Mouse (Mus musculus) heart, embryonic 16.5 days (tissue): ENCODE measurements around the gene Slc35c2. TPM values are rescaled to one million over a fixed set of nuclear protein-coding genes. Genes with fewer than 3 reads are reported as not detected.

Experiments
- ATAC-seq: fragments of 200-750 bp; cut with Nextera tagmentation; replicated peaks from 2 replicates; pipeline ENCODE4 v1.8.0; 2017; ENCODE audit warnings: moderate number of reproducible peaks; ENCODE audit not compliant: insufficient read depth, low FRiP score; ENCODE audit errors: extremely low read depth
- H3K27ac ChIP-seq: fragments of 300-500 bp; sonication (generic); 2 replicates; pipeline ENCODE4 v1.5.1; 2014; ENCODE audit warnings: mild to moderate bottlenecking, low read length, control low read depth, moderate library complexity
- H3K27me3 ChIP-seq: fragments of 300-500 bp; sonication (generic); 2 replicates; pipeline ENCODE4 v1.6.1; 2014; ENCODE audit warnings: low read length, mixed read lengths; ENCODE audit not compliant: control insufficient read depth, insufficient read depth
- H3K36me3 ChIP-seq: fragments of 300-500 bp; sonication (generic); 2 replicates; pipeline ENCODE4 v1.6.1; 2014; ENCODE audit not compliant: control insufficient read depth, insufficient read depth
- H3K4me1 ChIP-seq: fragments of 300-500 bp; sonication (generic); 2 replicates; pipeline ENCODE4 v1.6.1; 2014; ENCODE audit warnings: low read length, mixed read lengths; ENCODE audit not compliant: control insufficient read depth, insufficient read depth
- H3K4me2 ChIP-seq: fragments of 300-500 bp; sonication (generic); 2 replicates; pipeline ENCODE4 v1.6.1; 2014; ENCODE audit warnings: low read depth, mild to moderate bottlenecking, control low read depth, low read length
- H3K4me3 ChIP-seq: fragments of 300-500 bp; sonication (generic); 2 replicates; pipeline ENCODE4 v1.5.1; 2014; ENCODE audit warnings: mild to moderate bottlenecking, control low read depth, low read length
- H3K9ac ChIP-seq: fragments of 300-500 bp; sonication (generic); 2 replicates; pipeline ENCODE4 v1.6.1; 2014; ENCODE audit warnings: low read length, control low read depth
- H3K9me3 ChIP-seq: fragments of 300-500 bp; sonication (generic); replicated peaks from 2 replicates; pipeline ENCODE4 v1.6.1; 2016; ENCODE audit warnings: low read length; ENCODE audit not compliant: control insufficient read depth
- WGBS: fragments of 180-500 bp; shearing (Covaris S2); extraction: QIAGEN DNeasy Blood & Tissue Kit; methylation state at CpG from one replicate; pipeline ENCODE4 v1.1.7; 2014; 5-methylcytosine and 5-hydroxymethylcytosine counted together
- polyA plus RNA-seq: library from polyadenylated mRNA; unstranded; fragments of >200 nt; fragmentation: Nextera tagmentation; extraction: Ambion mirVana; gene quantifications from 2 replicates; pipeline ENCODE4 v1.2.1, GENCODE M21; 2015

The Slc35c2 gene
- polyA plus RNA-seq, 1 experiment from 2014 or later, result 40.4 TPM

DNA sequence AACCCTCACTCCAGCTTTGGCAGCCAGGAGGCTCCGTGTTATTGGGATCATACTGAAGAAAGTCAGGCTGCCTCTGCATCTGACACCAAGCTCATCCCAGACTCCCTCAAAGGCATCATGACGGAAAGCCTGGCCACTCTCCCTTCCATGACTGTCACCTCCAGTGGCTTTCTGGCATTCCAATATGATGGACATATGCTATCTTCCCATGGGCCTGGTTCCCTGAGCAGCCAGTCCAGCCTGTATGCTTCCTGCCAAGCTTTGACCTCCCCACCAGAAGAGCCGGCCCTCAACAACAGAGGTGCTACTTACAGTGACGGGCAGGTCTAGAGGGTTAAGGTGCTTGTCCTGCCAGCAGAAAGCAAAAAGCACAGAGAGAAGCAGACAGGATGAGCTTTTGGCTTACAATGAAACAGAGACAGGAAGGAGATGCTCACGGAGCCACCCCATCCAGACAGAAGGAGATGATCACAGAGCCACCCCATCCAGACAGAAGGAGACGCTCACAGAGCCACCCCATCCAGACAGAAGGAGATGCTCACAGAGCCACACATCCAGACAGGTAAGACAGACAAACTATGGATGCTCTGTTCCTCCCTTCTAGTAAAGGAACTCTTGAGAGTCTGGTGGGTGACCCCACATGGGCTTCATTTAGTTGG is 15.8 kb upstream of the Slc35c2 start:
- no peak overlapping the region for H3K4me3 ChIP-seq
- H3K9me3 ChIP-seq, result peaks cover 4% of the 10 kb centered on the region; the same call in 1 of the 2 replicates
- no peaks in the 10 kb centered on the region for H3K4me1 ChIP-seq
- no peak overlapping the region for H3K4me2 ChIP-seq
- 96% methylated on average over 6 of the region's 6 CpGs for WGBS
- no peak for ATAC-seq
- H3K9ac ChIP-seq, result no peak overlapping the region
- no peaks in the 10 kb centered on the region for H3K27me3 ChIP-seq
- H3K27ac ChIP-seq, result no peak overlapping the region
- H3K36me3 ChIP-seq, result peaks cover 30% of the 10 kb centered on the region

DNA sequence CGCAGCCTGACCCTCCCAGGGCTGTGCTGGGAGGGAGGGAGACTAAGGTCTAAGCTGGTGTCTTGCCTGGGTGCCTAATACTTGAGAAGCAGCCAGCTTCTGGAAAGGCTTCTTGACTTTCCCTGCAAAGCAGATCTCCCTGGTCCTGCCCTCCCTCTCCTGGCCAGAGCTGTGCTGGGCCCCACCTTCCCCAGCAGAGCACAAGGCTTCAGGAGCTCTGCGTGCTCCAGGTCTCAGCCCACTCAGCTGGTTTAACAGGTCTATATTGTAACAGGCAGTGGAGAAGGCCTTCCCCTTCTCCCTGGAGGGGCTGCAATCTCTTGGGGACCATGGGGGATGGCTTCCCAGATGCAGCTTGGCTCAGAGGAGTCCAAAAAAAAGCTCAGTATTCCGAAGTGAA is 13.7 kb upstream of the Slc35c2 start:
- Histone ChIP-seq H3K9ac (no peak overlapping the region), H3K4me1 (no peaks in the 10 kb centered on the region), H3K9me3 (peaks cover 4% of the 10 kb centered on the region; the same call in 1 of the 2 replicates), H3K36me3 (peaks cover 45% of the 10 kb centered on the region), H3K27ac (no peak overlapping the region), H3K27me3 (no peaks in the 10 kb centered on the region), H3K4me3 (no peak overlapping the region), H3K4me2 (no peak overlapping the region)
- WGBS, result 64% methylated on average over 3 of the region's 3 CpGs
- no peak for ATAC-seq

DNA sequence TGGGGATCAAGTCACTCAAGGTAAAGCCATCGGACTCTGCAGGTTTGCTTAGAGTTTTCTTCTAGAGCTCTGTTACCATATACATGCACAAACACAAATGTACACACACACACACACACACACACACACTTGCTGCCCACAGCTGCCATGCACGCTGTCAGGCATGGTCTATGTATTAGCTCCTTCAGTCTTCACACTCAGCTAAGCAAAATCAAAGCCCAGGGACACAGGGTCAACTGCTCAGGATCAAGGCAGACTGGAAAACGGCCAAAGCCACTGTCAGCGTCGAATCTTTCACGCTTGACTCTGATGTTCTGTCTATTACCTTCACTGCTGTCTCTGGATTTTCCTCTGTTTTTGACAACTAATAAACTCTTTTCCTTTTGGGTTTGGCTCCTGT is 13.2 kb upstream of the Slc35c2 start:
- Histone ChIP-seq H3K36me3 (peaks cover 48% of the 10 kb centered on the region), H3K4me2 (no peak overlapping the region)
- 79% methylated on average over 6 of the region's 6 CpGs for WGBS

DNA sequence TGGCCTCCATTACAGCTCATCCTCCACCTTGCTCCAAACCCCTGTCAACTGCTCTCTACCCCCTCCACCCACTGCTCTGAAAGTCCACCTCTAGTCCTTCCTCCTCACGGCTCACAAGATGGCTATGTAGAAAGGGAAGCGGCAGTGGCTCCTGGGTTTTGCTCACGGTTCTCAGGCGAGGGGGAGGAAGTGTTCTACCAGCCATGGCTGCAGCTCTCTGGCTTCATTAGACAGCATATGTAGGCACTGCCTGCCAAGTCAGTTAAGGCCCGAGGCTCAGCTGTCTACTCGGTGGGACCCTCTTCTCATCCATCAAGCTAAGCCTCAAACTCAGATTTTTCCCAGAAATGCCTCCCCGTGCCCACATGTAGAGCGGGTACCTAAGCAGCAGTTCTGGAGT is 12.8 kb upstream of the Slc35c2 start:
- H3K36me3 ChIP-seq, result peaks cover 48% of the 10 kb centered on the region
- H3K4me3 ChIP-seq, result no peak overlapping the region
- H3K27ac ChIP-seq, result no peak overlapping the region
- no peaks in the 10 kb centered on the region for H3K4me1 ChIP-seq
- no peak overlapping the region for H3K9ac ChIP-seq
- H3K27me3 ChIP-seq, result no peaks in the 10 kb centered on the region
- no peak overlapping the region for H3K4me2 ChIP-seq
- WGBS, result 78% methylated on average over 8 of the region's 8 CpGs
- no peak for ATAC-seq
- H3K9me3 ChIP-seq, result peaks cover 4% of the 10 kb centered on the region; the same call in 1 of the 2 replicates

More for the DNA sequence above, 13.2 kb upstream of the Slc35c2 start:
- peaks cover 4% of the 10 kb centered on the region; the same call in 1 of the 2 replicates for H3K9me3 ChIP-seq
- H3K27ac ChIP-seq, result no peak overlapping the region
- H3K4me3 ChIP-seq, result no peak overlapping the region
- H3K4me1 ChIP-seq, result no peaks in the 10 kb centered on the region
- no peak for ATAC-seq
- no peak overlapping the region for H3K9ac ChIP-seq
- no peaks in the 10 kb centered on the region for H3K27me3 ChIP-seq

DNA sequence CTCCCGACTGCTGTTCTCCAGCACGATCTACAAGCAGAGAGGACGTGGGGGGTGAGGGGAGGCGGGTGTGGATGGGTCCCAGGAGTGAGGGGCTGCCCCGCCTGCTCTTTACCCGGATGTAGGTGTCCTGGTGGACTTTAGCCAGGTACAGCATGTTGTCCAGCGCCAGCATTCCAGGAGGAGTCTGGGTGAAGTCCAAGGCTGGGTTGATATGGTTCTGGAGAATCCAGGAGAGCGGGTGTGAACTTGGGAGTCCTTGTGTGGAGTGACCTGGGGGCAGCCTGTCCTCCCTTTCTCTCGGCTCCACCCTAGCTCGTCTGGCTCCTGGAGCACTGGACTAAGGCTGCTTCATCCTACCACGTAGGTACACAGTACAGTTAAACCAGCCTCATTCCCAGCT is 9.8 kb upstream of the Slc35c2 start:
- 94% methylated on average over 11 of the region's 11 CpGs for WGBS
- H3K9ac ChIP-seq, result no peak overlapping the region
- H3K4me2 ChIP-seq, result no peak overlapping the region
- H3K36me3 ChIP-seq, result peaks cover 44% of the 10 kb centered on the region
- H3K9me3 ChIP-seq, result no peaks in the 10 kb centered on the region
- no peak overlapping the region for H3K4me3 ChIP-seq
- no peaks in the 10 kb centered on the region for H3K27me3 ChIP-seq
- ATAC-seq, result no peak
- no peak overlapping the region for H3K27ac ChIP-seq
- H3K4me1 ChIP-seq, result no peaks in the 10 kb centered on the region

DNA sequence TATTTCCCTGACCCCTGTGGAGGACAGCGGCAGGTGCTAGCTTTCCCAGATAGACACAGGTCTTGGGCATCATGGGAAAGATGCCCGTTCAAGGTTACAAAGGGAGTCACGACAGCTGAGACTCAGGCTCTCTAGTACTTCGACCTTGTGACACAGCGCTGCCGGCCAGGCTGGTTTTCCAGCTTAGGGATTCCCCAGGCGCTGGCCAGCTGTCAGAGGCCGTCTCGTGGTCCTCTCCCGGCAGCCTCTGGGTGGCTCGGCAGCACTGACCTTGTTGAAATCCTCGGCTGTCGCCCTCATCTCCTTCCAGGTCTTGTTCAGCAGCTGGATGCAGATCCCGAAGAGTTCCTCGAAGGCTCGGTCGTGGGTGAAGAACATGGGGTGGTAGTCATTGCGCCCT is 8.9 kb upstream of the Slc35c2 start:
- Histone ChIP-seq H3K9me3 (no peaks in the 10 kb centered on the region), H3K4me3 (no peak overlapping the region), H3K9ac (no peak overlapping the region), H3K4me1 (no peaks in the 10 kb centered on the region), H3K36me3 (peaks cover 47% of the 10 kb centered on the region), H3K4me2 (no peak overlapping the region), H3K27ac (no peak overlapping the region), H3K27me3 (no peaks in the 10 kb centered on the region)
- 80% methylated on average over 18 of the region's 18 CpGs for WGBS
- ATAC-seq, result no peak

DNA sequence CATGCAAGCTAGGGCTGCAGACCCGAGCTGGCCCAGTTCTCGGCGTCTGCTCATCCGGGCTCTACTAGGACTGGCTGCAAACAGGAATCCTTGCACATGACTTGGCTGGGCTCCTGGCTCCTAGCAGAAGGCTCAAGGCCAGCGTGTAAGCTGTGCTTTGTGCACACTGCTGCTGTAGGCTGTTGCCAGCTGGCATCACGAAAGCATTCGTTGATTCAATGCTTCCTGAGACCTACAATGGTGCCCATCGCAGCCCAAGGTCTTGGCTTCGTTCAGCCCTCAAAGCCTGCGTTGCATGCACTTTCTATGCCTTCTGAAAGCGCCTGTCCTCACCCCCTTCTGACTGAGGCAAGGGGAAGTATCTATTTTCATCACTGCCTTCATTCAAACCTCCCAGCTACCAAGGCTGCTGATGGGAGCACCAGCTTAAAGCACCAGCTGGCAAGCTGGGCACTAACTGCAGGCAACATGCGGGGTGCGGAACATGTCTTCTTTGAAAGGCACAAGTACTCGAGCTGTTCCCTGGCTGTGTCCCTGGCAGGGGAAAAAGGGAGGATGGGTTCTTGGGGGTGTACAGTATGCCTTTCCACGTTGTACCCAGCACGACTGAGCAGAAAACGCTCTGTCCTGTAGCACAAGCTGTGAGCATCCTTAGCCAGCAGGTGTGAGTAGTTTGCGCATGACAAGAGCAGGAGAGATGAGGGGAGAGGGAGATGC is 804 bp upstream of the Slc35c2 start:
- H3K4me1 ChIP-seq, result peaks cover 13% of the 10 kb centered on the region
- peak; percentile 63; the same call in 1 of the 2 replicates for ATAC-seq
- peak overlapping the region; percentile 52 for H3K9ac ChIP-seq
- H3K27ac ChIP-seq, result peak overlapping the region; percentile 71
- H3K4me2 ChIP-seq, result peak overlapping the region; percentile 92
- H3K27me3 ChIP-seq, result no peaks in the 10 kb centered on the region
- no peaks in the 10 kb centered on the region for H3K9me3 ChIP-seq
- peaks cover 21% of the 10 kb centered on the region for H3K36me3 ChIP-seq
- peak overlapping the region; percentile 60 for H3K4me3 ChIP-seq
- 58% methylated on average over 18 of the region's 18 CpGs for WGBS

DNA sequence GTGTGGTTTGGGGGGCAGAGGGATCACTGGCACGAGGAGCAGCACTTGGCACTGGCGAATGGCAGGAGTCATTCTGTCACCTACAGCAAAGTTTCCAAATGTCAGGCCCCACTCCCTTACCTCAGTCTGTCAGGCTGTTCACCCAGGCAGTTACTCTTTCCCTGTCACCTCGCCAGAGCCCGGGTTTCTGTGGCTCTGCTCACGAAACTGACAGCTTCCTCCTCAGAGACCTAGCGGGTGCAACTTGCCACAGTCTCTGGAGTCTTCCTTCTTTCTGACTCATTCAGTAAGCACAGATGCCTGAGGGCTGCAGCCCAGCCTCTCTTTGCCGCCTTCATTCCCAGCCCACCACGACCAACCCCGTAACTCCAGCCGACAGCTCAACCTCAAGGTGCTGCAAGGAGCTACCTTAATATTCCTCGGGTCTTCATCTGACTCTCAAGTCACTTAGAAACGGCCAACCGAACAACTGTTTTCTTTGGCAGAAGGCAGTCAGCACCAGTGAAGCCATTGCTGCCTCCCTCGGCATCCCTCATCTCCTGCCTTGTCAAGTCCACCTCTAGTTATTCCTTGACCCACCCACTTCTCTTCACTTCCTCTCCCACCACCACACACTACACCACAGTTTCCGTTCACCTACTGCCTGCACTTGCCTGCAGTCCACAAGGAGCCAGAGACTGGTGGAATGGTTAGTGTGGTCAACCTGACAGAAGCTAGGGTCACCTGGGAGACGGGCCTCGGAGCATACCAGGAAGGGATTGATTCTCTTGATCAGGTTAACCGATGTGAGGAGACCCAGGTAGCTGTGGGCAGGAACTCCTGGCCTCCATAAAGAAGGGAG is 1.1 kb downstream of the Slc35c2 start:
- peak overlapping the region; percentile 71 for H3K9ac ChIP-seq
- H3K36me3 ChIP-seq, result peaks cover 10% of the 10 kb centered on the region
- H3K27ac ChIP-seq, result no peak overlapping the region
- H3K4me1 ChIP-seq, result peaks cover 13% of the 10 kb centered on the region
- peak overlapping the region; percentile 92 for H3K4me2 ChIP-seq
- no peak for ATAC-seq
- H3K4me3 ChIP-seq, result peak overlapping the region; percentile 60
- H3K27me3 ChIP-seq, result no peaks in the 10 kb centered on the region
- no peaks in the 10 kb centered on the region for H3K9me3 ChIP-seq
- 53% methylated on average over 18 of the region's 18 CpGs for WGBS
